Mouse (Mus musculus): ENCODE data around the gene Slc29a1. TPM values are rescaled to one million over a fixed set of nuclear protein-coding genes. Genes with fewer than 3 reads are reported as not detected.
A peak's percentile ranks its signal among the peaks of the same experiment; 100 is the strongest.

The Slc29a1 gene
- polyA plus RNA-seq, 1 experiment from 2014 or later, result 154 TPM

DNA sequence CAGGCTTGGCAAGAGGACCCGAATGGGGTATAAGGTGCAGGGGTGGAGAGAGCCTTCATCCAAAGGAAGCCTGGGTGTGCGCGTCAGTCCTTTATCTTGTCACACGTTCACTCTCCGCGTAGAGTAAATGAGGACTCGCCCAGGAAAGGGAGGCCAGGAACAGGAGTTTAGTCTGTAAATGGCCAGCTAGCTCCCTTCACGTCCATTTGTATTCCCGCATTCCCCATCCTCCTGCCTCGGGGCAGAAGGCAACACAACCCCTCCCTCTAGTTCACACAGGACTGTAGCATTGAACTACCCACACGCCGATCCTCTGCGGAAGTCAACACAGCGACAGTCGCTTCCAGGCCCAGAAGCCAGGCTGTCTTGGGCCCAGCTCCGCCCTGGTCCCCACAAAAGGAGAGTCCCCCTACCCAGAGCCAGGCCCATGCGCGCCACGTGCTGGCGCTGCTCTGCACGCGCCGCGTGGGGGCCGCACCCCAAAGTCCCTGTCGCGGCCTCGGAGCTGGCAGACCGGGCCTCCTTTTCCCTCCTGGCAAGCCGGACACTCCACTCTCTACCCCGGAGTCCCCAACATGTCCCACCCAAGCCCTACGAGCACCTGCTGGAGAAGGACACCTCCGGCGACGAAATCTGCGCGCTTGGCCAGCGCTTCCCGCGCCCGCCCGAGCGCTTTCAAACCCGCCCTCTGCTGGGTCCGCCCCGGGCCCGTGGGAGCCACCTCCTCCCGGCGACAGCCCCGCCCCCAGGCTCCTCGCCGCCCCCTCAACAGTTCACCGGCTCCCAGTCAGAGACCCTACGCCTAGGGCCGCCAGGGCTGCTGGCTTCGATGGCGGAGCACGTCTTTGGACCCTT lies 4.3 kb downstream of the Slc29a1 start:
- WGBS (ENCODE audit: insufficient replicate concordance), result under 1% methylated on average over 58 of the region's 58 CpGs

DNA sequence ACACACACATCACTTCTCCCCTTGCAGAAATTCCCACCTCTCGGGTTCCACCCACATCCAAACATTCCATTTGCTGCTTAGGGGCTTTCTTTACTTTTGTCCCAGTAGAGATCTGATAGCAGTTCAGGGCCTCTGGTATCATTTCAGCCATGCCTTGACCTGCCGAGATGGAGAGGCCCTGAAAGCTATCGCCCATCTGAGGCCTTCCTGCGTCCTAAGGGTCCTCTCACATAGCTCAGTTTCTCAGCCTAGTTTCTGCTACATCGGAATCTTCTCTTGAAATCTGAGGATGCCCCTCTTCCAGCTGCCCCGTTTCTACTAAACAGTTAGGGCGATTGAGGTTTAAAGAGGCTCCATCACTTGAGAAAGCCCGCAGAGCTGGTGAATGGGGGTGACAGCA lies 5.2 kb downstream of the Slc29a1 start:
- Histone ChIP-seq H3K27ac (ENCODE audit: low read length) (peak overlapping the region; percentile 95), H3K9me3 (replicated peaks; ENCODE audit: control insufficient read depth, low read length) (no peaks in the 10 kb centered on the region), H3K4me3 (ENCODE audit: low read depth, low read length) (peak overlapping the region; percentile 92), H3K4me2 (ENCODE audit: low read depth, low read length) (peak overlapping the region; percentile 99), H3K9ac (ENCODE audit: low read depth, low read length) (peak overlapping the region; percentile 91), H3K4me1 (ENCODE audit: control insufficient read depth, low read depth, low read length) (peaks cover 64% of the 10 kb centered on the region), H3K36me3 (ENCODE audit: control insufficient read depth, insufficient read depth) (peaks cover 15% of the 10 kb centered on the region), H3K27me3 (ENCODE audit: control insufficient read depth, insufficient read depth, low read depth, low read length) (no peaks in the 10 kb centered on the region)
- 20% methylated on average over 8 of the region's 8 CpGs for WGBS (ENCODE audit: insufficient replicate concordance)
- ATAC-seq (ENCODE audit: low read depth), result no peak

More for the DNA sequence above, 4.3 kb downstream of the Slc29a1 start:
- Histone ChIP-seq H3K36me3 (ENCODE audit: control insufficient read depth, insufficient read depth) (peaks cover 6% of the 10 kb centered on the region), H3K4me3 (ENCODE audit: low read depth, low read length) (peak overlapping the region; percentile 92), H3K9me3 (replicated peaks; ENCODE audit: control insufficient read depth, low read length) (no peaks in the 10 kb centered on the region), H3K9ac (ENCODE audit: low read depth, low read length) (peak overlapping the region; percentile 91), H3K27ac (ENCODE audit: low read length) (peak overlapping the region; percentile 95), H3K27me3 (ENCODE audit: control insufficient read depth, insufficient read depth, low read depth, low read length) (no peaks in the 10 kb centered on the region), H3K4me2 (ENCODE audit: low read depth, low read length) (peak overlapping the region; percentile 99), H3K4me1 (ENCODE audit: control insufficient read depth, low read depth, low read length) (peaks cover 73% of the 10 kb centered on the region)
- ATAC-seq (ENCODE audit: low read depth), result peak; percentile 65

DNA sequence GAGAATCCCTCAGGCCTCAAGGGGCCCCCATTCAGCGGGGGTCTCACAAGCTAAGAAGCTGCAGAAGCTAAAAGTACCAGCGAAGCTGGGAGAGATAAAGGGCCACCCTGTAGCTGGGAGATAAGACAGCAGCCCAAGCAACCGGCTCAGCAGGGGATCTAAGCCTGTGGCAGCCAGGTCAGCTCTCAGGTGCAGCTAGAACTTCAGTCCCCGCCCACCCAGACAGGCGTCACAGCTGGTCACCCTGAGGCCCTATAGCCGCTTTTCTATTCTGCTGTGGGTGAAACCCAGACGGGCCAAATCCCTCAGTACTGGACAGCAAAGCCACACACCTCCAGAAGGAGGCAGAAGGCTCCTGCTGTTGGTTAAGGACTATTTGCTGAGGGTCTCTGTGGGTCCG lies 5.9 kb downstream of the Slc29a1 start:
- no peaks in the 10 kb centered on the region for H3K9me3 ChIP-seq (replicated peaks; ENCODE audit: control insufficient read depth, low read length)
- H3K36me3 ChIP-seq (ENCODE audit: control insufficient read depth, insufficient read depth), result peaks cover 21% of the 10 kb centered on the region
- no peaks in the 10 kb centered on the region for H3K27me3 ChIP-seq (ENCODE audit: control insufficient read depth, insufficient read depth, low read depth, low read length)
- H3K4me1 ChIP-seq (ENCODE audit: control insufficient read depth, low read depth, low read length), result peaks cover 62% of the 10 kb centered on the region
- ATAC-seq (ENCODE audit: low read depth), result peak; percentile 83
- WGBS (ENCODE audit: insufficient replicate concordance), result 13% methylated on average over 8 of the region's 8 CpGs
- peak overlapping the region; percentile 99 for H3K4me2 ChIP-seq (ENCODE audit: low read depth, low read length)
- H3K4me3 ChIP-seq (ENCODE audit: low read depth, low read length), result peak overlapping the region; percentile 92
- H3K27ac ChIP-seq (ENCODE audit: low read length), result peak overlapping the region; percentile 95
- H3K9ac ChIP-seq (ENCODE audit: low read depth, low read length), result peak overlapping the region; percentile 91

DNA sequence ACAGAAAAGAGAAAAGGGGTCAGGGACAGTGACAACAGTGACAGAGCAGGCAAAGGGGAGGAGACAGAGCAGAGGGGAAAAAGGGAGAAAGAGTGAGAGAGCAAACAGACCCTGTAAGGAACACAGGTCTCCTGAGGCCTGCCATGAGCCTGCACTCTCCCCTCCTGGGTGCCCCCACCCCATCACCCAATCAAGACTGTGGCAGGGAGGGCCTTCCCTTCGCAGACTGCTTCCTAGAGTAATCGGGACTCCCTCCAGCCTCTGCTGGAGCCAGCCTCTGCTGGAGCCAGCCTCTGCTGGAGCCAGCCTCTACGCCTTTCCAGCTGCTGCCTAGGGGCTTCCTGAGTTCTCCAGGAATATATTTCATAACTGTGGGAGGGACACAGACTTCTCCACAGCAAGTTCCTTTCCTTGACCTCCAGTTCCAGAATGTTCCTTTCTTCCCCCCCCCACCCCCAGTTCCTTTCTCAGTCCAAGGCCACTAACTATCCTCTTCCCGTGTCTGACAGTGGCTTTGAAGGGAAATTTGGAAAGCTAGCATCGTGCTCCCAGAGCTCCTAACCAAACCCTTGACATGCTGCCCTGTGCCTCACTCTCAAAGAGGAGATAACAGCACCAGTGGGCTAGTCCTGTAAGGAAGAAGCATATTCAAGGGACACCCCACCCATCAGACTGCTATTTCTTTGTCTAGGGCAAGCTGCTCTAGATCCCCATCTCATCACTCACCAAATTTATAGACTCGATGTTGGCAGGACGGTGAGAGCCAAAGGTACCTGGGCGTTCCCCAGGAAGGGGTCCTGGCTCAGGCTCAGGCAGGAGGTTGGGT lies 6.6 kb downstream of the Slc29a1 start:
- H3K4me3 ChIP-seq (ENCODE audit: low read depth, low read length), result peak overlapping the region; percentile 92
- no peaks in the 10 kb centered on the region for H3K9me3 ChIP-seq (replicated peaks; ENCODE audit: control insufficient read depth, low read length)
- peak overlapping the region; percentile 95 for H3K27ac ChIP-seq (ENCODE audit: low read length)
- peak overlapping the region; percentile 91 for H3K9ac ChIP-seq (ENCODE audit: low read depth, low read length)
- peak; percentile 45 for ATAC-seq (ENCODE audit: low read depth)
- no peaks in the 10 kb centered on the region for H3K27me3 ChIP-seq (ENCODE audit: control insufficient read depth, insufficient read depth, low read depth, low read length)
- WGBS (ENCODE audit: insufficient replicate concordance), result 23% methylated on average over 8 of the region's 8 CpGs
- H3K36me3 ChIP-seq (ENCODE audit: control insufficient read depth, insufficient read depth), result peaks cover 26% of the 10 kb centered on the region
- peak overlapping the region; percentile 99 for H3K4me2 ChIP-seq (ENCODE audit: low read depth, low read length)
- H3K4me1 ChIP-seq (ENCODE audit: control insufficient read depth, low read depth, low read length), result peaks cover 57% of the 10 kb centered on the region

DNA sequence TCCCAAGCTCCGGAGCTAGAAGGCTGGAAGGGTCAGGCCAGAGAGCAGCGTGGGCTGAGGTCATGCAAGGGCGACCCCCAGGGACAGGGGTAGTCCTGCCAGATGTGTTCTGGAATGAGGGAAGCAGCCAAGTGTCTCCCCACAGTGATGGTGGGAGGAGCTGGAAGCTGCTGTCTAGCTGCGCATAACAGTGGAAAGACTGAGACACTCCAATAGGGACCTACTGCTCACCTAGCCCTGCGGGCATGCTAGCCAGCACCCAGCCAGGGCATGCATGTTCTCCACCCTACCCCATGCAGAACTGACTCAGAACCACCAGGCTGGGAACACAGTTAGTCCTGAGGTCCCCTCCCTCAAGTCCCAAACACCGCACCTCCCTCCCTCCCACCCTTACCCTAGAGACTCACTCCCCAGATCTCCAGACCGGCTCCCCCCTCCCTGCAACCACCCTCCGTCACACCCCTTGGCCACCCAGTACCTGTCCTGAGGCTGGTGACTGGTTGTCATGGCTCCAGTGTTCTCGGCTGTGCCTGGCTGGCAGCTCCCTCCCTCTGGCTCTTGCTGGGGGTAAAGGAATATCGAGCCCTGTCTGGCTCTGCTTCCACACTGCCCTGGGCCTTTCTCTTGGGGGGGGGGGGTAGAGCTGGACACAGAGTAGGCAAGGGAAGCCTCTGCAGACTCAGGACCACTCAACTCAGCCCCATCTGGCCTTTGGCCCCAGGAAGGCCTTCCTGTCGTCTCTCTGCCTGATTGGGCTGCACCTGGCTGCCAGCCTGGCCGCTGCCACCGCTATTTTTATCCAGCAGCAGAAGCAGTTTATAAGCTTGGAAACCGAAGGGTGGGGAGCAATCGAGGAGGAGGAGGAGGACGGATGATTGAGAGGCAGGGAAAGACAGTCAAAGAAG lies 7.5 kb downstream of the Slc29a1 start:
- peaks cover 34% of the 10 kb centered on the region for H3K36me3 ChIP-seq (ENCODE audit: control insufficient read depth, insufficient read depth)
- no peak for ATAC-seq (ENCODE audit: low read depth)
- peak overlapping the region; percentile 95 for H3K27ac ChIP-seq (ENCODE audit: low read length)
- peak overlapping the region; percentile 91 for H3K9ac ChIP-seq (ENCODE audit: low read depth, low read length)
- 54% methylated on average over 16 of the region's 16 CpGs for WGBS (ENCODE audit: insufficient replicate concordance)
- no peaks in the 10 kb centered on the region for H3K27me3 ChIP-seq (ENCODE audit: control insufficient read depth, insufficient read depth, low read depth, low read length)
- H3K4me1 ChIP-seq (ENCODE audit: control insufficient read depth, low read depth, low read length), result peaks cover 52% of the 10 kb centered on the region
- no peaks in the 10 kb centered on the region for H3K9me3 ChIP-seq (replicated peaks; ENCODE audit: control insufficient read depth, low read length)
- peak overlapping the region; percentile 99 for H3K4me2 ChIP-seq (ENCODE audit: low read depth, low read length)
- peak overlapping the region; percentile 92 for H3K4me3 ChIP-seq (ENCODE audit: low read depth, low read length)

DNA sequence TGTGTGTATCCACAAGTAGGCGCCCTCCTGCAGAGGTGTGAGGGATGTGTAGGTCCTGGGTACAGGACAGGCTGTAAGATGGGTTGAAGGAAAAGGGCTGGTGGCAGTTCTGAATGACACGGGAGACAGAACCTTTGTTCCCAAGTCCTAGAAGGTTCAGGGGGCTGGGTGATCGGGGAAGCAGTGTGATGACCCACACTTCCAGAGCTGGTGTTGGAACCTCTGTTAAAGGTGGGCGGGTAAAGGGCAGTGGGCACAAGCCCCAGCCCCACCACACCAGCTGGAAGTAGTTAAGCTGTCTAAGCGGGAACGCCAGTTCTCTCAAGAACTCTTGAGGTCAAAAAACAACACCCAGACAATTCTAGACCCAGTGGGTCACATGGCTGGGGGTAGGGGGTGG lies 9.0 kb downstream of the Slc29a1 start:
- no peaks in the 10 kb centered on the region for H3K27me3 ChIP-seq (ENCODE audit: control insufficient read depth, insufficient read depth, low read depth, low read length)
- peaks cover 38% of the 10 kb centered on the region for H3K4me1 ChIP-seq (ENCODE audit: control insufficient read depth, low read depth, low read length)
- no peak overlapping the region for H3K27ac ChIP-seq (ENCODE audit: low read length)
- 89% methylated on average over 6 of the region's 6 CpGs for WGBS (ENCODE audit: insufficient replicate concordance)
- no peak overlapping the region for H3K4me2 ChIP-seq (ENCODE audit: low read depth, low read length)
- no peaks in the 10 kb centered on the region for H3K9me3 ChIP-seq (replicated peaks; ENCODE audit: control insufficient read depth, low read length)
- peaks cover 47% of the 10 kb centered on the region for H3K36me3 ChIP-seq (ENCODE audit: control insufficient read depth, insufficient read depth)
- ATAC-seq (ENCODE audit: low read depth), result no peak
- H3K4me3 ChIP-seq (ENCODE audit: low read depth, low read length), result no peak overlapping the region
- H3K9ac ChIP-seq (ENCODE audit: low read depth, low read length), result no peak overlapping the region

DNA sequence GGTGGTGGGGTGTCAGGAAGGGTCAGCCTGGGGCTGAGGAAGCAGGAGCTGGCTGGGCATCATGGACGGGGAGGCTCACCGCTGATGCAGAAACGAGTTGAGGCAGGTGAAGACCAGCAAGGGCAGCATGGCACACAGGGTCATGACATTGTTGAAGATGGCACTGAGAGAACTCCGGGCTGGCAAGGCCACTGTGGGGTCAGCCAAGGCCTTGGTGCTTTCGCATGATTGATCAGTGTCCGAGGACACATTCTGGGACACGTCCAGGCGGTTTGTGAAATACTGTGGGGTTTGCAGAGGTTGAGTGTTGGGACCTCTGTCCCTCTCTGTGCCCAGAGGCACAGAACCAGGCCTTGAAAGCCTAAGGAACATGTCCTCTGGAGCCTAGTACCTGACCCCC lies 9.6 kb downstream of the Slc29a1 start:
- Histone ChIP-seq H3K4me2 (ENCODE audit: low read depth, low read length) (no peak overlapping the region), H3K27ac (ENCODE audit: low read length) (no peak overlapping the region), H3K4me3 (ENCODE audit: low read depth, low read length) (no peak overlapping the region), H3K4me1 (ENCODE audit: control insufficient read depth, low read depth, low read length) (peaks cover 40% of the 10 kb centered on the region), H3K9ac (ENCODE audit: low read depth, low read length) (no peak overlapping the region), H3K9me3 (replicated peaks; ENCODE audit: control insufficient read depth, low read length) (no peaks in the 10 kb centered on the region), H3K36me3 (ENCODE audit: control insufficient read depth, insufficient read depth) (peaks cover 53% of the 10 kb centered on the region), H3K27me3 (ENCODE audit: control insufficient read depth, insufficient read depth, low read depth, low read length) (no peaks in the 10 kb centered on the region)
- 86% methylated on average over 8 of the region's 8 CpGs for WGBS (ENCODE audit: insufficient replicate concordance)
- no peak for ATAC-seq (ENCODE audit: low read depth)

DNA sequence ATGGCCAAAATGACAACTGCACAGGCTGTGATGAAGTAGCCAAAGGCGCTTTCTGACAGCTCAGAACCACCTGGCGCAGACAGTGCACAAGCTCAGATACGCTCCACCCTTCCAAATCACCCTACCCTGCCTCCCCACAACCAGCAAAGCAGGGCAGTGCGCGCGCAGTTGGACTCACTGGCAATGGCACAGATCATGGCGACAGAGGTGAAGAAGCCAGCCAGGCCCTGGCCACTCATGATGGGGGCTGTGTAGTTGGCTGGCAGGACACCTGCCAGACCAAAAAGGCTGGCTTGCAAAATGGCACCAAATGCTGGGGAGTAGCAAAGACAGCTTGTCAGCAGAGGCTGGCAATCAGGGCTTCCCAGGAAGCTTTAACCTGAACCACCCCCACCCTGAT lies 10.2 kb downstream of the Slc29a1 start:
- no peaks in the 10 kb centered on the region for H3K9me3 ChIP-seq (replicated peaks; ENCODE audit: control insufficient read depth, low read length)
- peaks cover 59% of the 10 kb centered on the region for H3K36me3 ChIP-seq (ENCODE audit: control insufficient read depth, insufficient read depth)
- H3K4me3 ChIP-seq (ENCODE audit: low read depth, low read length), result no peak overlapping the region
- 96% methylated on average over 7 of the region's 7 CpGs for WGBS (ENCODE audit: insufficient replicate concordance)
- ATAC-seq (ENCODE audit: low read depth), result no peak
- H3K4me2 ChIP-seq (ENCODE audit: low read depth, low read length), result no peak overlapping the region
- H3K27me3 ChIP-seq (ENCODE audit: control insufficient read depth, insufficient read depth, low read depth, low read length), result no peaks in the 10 kb centered on the region
- peaks cover 41% of the 10 kb centered on the region for H3K4me1 ChIP-seq (ENCODE audit: control insufficient read depth, low read depth, low read length)
- no peak overlapping the region for H3K9ac ChIP-seq (ENCODE audit: low read depth, low read length)
- H3K27ac ChIP-seq (ENCODE audit: low read length), result no peak overlapping the region
